Mouse (Mus musculus) duodenum, adult 2 months (tissue): ENCODE data around the gene Apoh. TPM values are rescaled to one million over a fixed set of nuclear protein-coding genes. Genes with fewer than 3 reads are reported as not detected.

Experiments
- polyA plus RNA-seq: library from polyadenylated mRNA; depleted of rRNA; stranded (reverse); fragments of >200 nt; gene quantifications from 2 replicates; pipeline ENCODE4 v1.2.3, GENCODE M21; 2012; ENCODE audit warnings: low replicate concordance; rRNA removed

The Apoh gene
- polyA plus RNA-seq, result 0.48 and 1.4 TPM in 2 replicates

DNA sequence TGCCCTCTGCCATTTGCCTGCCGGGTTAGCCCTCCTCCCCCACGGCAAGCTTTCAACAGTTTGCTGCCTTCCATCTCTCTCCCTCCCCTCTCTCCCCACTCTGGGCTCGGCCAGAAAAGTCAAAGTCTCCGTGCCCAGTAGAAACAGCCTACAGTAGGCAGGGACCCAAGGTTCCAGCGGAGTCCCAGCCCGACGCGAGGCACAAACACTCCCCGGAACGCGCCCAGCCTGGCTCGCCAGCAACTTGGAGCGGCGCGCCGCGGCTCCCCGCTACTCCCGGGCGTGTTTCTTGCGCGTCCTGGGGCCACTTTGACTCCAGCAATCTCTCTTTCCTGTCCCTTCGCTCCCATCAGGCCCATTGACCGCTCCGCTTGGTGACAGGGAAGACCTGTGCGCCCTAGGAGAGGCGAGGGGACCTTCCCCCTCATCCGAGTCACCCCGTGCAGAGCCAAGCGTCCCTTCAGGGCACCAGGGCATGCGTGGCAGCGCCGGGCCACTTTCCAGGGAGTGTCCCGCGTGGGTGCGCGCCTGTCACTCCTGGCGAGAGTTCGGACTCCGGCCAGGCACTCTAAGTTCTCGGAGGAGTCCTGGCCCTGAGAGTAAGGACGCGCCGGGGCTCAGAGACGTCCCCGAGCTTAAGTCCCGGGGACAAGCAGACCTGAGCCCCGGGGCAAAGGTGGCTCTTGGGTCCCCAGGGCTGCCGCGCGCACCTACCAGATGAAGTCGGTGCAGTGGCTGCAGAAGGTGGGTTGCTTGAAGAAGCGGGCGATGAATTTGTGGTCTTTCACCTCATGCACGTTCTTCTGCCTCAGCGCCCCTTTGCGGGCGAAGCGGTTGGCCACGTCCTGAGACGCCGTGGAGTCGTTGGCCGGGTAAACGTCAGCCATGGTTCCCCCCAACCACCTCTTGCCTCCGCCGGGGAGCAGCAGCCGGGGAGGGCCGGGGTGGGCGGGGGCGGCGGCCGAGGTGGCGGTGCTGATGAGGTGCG is at the start of gene Apoh:
Apoh (plus strand) TSS at position 574 of the 988 bp plus-strand sequence.

DNA sequence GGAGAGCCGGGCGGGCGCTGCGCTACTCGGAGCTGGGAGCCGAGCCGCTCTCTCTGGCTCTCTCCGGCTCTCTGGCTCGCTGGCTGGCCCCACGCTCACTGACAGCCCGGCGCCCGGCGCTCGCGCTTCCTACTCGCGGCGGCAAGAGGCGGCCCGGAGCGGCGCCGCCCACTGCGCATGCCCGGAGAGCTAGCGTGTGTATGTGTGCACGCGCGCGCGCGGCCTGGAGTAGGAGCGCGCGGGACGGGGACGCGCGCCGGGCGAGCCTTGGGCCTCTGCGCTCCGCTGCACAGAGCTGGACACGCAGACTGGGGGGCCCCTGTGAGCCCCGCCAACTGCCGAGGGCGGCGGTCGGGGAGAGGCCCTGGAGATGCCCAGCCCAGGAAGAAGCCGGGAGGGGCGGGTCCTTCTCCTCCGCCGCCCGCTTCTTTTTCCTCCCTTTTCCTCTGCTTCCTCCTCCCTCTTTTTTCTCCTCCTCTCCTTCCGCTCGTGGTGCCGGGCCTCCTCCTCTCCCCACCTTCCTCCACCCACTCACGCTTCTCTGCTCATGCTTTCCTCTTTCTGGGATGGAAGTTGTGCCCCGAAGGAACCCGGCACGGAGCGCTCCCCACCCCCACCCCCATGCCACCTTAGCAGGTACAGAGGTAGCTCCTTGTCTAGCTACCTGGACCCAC is 772 bp downstream of the Apoh start, which contains the start of gene Prkca:
Prkca (minus strand) TSS at position 140 of the 674 bp plus-strand sequence.

DNA sequence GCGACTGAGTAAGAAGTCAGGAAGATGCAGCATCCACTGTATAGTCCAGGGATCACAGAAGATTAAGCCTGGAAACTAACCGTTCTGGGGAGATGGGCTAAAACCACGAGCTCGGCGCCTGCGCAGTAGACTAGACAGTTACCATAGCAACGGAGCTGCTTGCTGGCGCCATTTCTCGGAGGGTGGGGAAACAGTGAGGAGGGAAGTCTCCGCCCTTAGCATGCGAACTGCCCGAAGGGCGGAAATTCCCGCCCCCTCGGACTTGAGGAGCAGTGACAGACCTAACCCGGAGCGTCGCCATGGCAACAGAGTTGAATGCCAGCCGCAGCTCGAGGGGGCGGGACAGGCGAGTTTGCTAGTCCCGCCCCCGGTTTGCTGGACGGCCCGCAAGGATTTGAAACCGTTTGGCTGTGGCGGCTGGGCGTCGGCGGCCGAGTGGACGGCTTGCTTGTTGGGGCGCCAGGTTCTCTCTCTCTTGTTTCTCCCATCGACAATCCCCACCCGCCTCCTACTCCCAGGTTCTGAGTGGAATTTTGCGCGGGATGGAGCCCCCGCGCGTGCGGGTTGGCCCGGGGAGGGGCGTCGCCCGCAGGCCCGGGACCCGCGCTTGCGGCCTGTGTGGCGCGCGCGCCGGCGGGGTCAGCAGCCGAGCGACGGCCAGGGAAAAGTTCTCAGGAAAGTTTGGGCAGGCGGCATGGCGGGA is 81.9 kb downstream of the Apoh start, which contains the start of gene Cep112:
Cep112 (plus strand) TSS at position 304 of the 703 bp plus-strand sequence.

Other genes starting within 250 kb of the Apoh start
- gene Prkca, start 574 bp downstream of the Apoh start, polyA plus RNA-seq, result 8.7 and 8.9 TPM in 2 replicates
- gene Cep112, start 81.8 kb downstream of the Apoh start, polyA plus RNA-seq, result 0.40 TPM in 1 of 2 replicates, not detected in the other